15 mouse cellular contexts compared by ENCODE assay signal in the genomic region with DNA sequence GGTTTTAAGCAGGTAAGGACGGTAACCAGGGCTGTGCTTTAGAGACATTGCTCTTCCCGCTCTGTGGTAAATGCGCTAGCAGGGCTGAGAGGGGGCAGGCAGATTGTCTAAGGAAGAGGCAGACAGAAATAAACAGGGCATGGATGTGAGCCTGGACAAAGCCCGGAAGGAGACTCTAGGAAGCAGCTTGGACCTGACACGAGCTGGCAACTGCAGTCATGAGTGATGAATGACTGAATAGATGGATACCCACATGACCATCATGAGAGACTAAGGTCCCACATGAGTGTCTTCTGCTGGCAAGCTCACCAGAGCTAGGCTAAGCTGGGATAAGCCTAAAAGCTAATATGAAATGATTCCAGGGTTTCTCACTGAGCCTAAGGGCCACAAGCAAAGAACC. TPM values are rescaled to one million over a fixed set of nuclear protein-coding genes. Genes with fewer than 3 reads are reported as not detected.
A peak's percentile ranks its signal among the peaks of the same experiment; 100 is the strongest.
DNase-seq lines count a peak whose midpoint lies in the region; ATAC-seq and TF ChIP-seq lines count a peak whose summit lies in the region.
"Had no signal": no experiment of that assay in that cellular context is flagged by ENCODE, and none has a peak within 500 bp of the region (broad histone marks: within the 10 kb centered on the region; RNA-seq: fewer than 3 reads in every experiment).

No protein-coding gene starts in this region.

- peak; percentile 66 for DNase-seq in cerebellum, adult 11-12 months
- DNase-seq in kidney, postnatal 0 days (ENCODE audit: low spot score): peak; percentile 19
- no peak for DNase-seq in kidney, postnatal 14 days
- peak; percentile 28 for DNase-seq in cerebellum, adult 8-10 months
- DNase-seq in lung, postnatal 10 days: peak; percentile 69
- DNase-seq in right cerebral cortex, postnatal 36 days (ENCODE audit: low spot score in 2 of 2): no peak
- DNase-seq: adrenal gland, postnatal 36 days; thymus, postnatal 4 days had no signal

- no peak overlapping the region for H3K4me3 ChIP-seq in kidney, postnatal 0 days (replicated peaks; ENCODE audit: low read depth, low read length)
- H3K4me3 ChIP-seq in forebrain, embryonic 16.5 days (replicated peaks; ENCODE audit: low read length): no peak overlapping the region
- H3K4me3 ChIP-seq: hindbrain, embryonic 15.5 days; limb, embryonic 12.5 days; midbrain, embryonic 10.5 days had no signal

- no peak for TF ChIP-seq CTCF in kidney, postnatal 0 days (IDR thresholded peaks at IDR 0.05; ENCODE audit: low read depth)

- H3K36me3 ChIP-seq in kidney, postnatal 0 days (ENCODE audit: insufficient read depth, low read length): no peaks in the 10 kb centered on the region
- H3K36me3 ChIP-seq in forebrain, embryonic 16.5 days (ENCODE audit: control insufficient read depth, insufficient read depth): no peaks in the 10 kb centered on the region
- H3K36me3 ChIP-seq: hindbrain, embryonic 15.5 days; limb, embryonic 12.5 days; midbrain, embryonic 10.5 days had no signal

- no peak overlapping the region for H3K9ac ChIP-seq in kidney, postnatal 0 days (ENCODE audit: low read depth, low read length)
- H3K9ac ChIP-seq in forebrain, embryonic 16.5 days (replicated peaks; ENCODE audit: low read depth, low read length): no peak overlapping the region
- H3K9ac ChIP-seq: hindbrain, embryonic 15.5 days; limb, embryonic 12.5 days had no signal

- ATAC-seq in cerebellum, adult (ENCODE audit: insufficient number of reproducible peaks, low FRiP score, low TSS enrichment): no peak
- no peak for ATAC-seq in kidney, postnatal 0 days (replicated peaks; ENCODE audit: low FRiP score, low read depth)
- no peak for ATAC-seq in forebrain, embryonic 16.5 days
- ATAC-seq: intestine, postnatal 0 days had no signal

- H3K4me2 ChIP-seq in kidney, postnatal 0 days (ENCODE audit: low read length): no peak overlapping the region
- H3K4me2 ChIP-seq in forebrain, embryonic 16.5 days (ENCODE audit: low read length): no peak overlapping the region
- H3K4me2 ChIP-seq: hindbrain, embryonic 15.5 days; limb, embryonic 12.5 days had no signal

- no peak overlapping the region for H3K27ac ChIP-seq in kidney, postnatal 0 days
- no peak overlapping the region for H3K27ac ChIP-seq in forebrain, embryonic 16.5 days (ENCODE audit: low read length)
- H3K27ac ChIP-seq: hindbrain, embryonic 15.5 days; limb, embryonic 12.5 days; midbrain, embryonic 10.5 days had no signal

- no peaks in the 10 kb centered on the region for H3K27me3 ChIP-seq in kidney, postnatal 0 days (ENCODE audit: insufficient read depth, low read length)
- no peaks in the 10 kb centered on the region for H3K27me3 ChIP-seq in forebrain, embryonic 16.5 days (replicated peaks; ENCODE audit: control insufficient read depth, insufficient read depth, low read length)

- peaks cover 16% of the 10 kb centered on the region; the same call in 1 of the 2 replicates for H3K4me1 ChIP-seq in kidney, postnatal 0 days (replicated peaks; ENCODE audit: insufficient read depth, low read length)
- H3K4me1 ChIP-seq in forebrain, embryonic 16.5 days (replicated peaks; ENCODE audit: control insufficient read depth, insufficient read depth, low read length): peaks cover 11% of the 10 kb centered on the region

- WGBS in kidney, postnatal 0 days: 71% methylated on average over 5 of the region's 5 CpGs
- 74% methylated on average over 5 of the region's 5 CpGs for WGBS in forebrain, embryonic 16.5 days

- H3K9me3 ChIP-seq in kidney, postnatal 0 days (replicated peaks; ENCODE audit: low read length): no peaks in the 10 kb centered on the region
- no peaks in the 10 kb centered on the region for H3K9me3 ChIP-seq in forebrain, embryonic 16.5 days (ENCODE audit: control insufficient read depth, low read length)
- H3K9me3 ChIP-seq: hindbrain, embryonic 15.5 days; limb, embryonic 12.5 days; midbrain, embryonic 10.5 days had no signal

RNA-seq across cellular contexts. Expression of a gene that starts 2.6 kb away (rescaled TPM):
- 0.24 and 0.70 TPM in 2 replicates for polyA plus RNA-seq in kidney, postnatal 0 days (2015; fragmentation: Nextera tagmentation; extraction: Ambion mirVana)
- polyA plus RNA-seq in forebrain, embryonic 16.5 days (2015; fragmentation: Nextera tagmentation; extraction: Ambion mirVana): 0.10 and 0.48 TPM in 2 replicates
- polyA plus RNA-seq: intestine, postnatal 0 days had no signal

RNA-seq across cellular contexts. Expression of a gene that starts 5.2 kb away (rescaled TPM):
- 1.4 and 2.3 TPM in 2 replicates for polyA plus RNA-seq in kidney, postnatal 0 days (2015; fragmentation: Nextera tagmentation; extraction: Ambion mirVana)
- 0.70 and 0.71 TPM in 2 replicates for polyA plus RNA-seq in forebrain, embryonic 16.5 days (2015; fragmentation: Nextera tagmentation; extraction: Ambion mirVana)

RNA-seq across cellular contexts. Expression of a gene that starts 12.5 kb away (rescaled TPM):
- polyA plus RNA-seq in kidney, postnatal 0 days (2015; fragmentation: Nextera tagmentation; extraction: Ambion mirVana): not detected in 2 replicates
- polyA plus RNA-seq in forebrain, embryonic 16.5 days (2015; fragmentation: Nextera tagmentation; extraction: Ambion mirVana): 0.08 TPM in 1 of 2 replicates, not detected in the other
- polyA plus RNA-seq: embryonic facial prominence, embryonic 11.5 days; hindbrain, embryonic 15.5 days; intestine, postnatal 0 days; limb, embryonic 12.5 days; midbrain, embryonic 10.5 days had no signal

RNA-seq across cellular contexts. Expression of a gene that starts 21.2 kb away (rescaled TPM):
- polyA plus RNA-seq in kidney, postnatal 0 days (2015; fragmentation: Nextera tagmentation; extraction: Ambion mirVana): not detected in 2 replicates
- 0.24 TPM in 1 of 2 replicates, not detected in the other for polyA plus RNA-seq in forebrain, embryonic 16.5 days (2015; fragmentation: Nextera tagmentation; extraction: Ambion mirVana)
- polyA plus RNA-seq: embryonic facial prominence, embryonic 11.5 days; hindbrain, embryonic 15.5 days; limb, embryonic 12.5 days; midbrain, embryonic 10.5 days had no signal

RNA-seq across cellular contexts. Expression of a gene that starts 38.6 kb away (rescaled TPM):
- polyA plus RNA-seq in kidney, postnatal 0 days (2015; fragmentation: Nextera tagmentation; extraction: Ambion mirVana): 0.45 and 0.50 TPM in 2 replicates
- 1.3 and 1.7 TPM in 2 replicates for polyA plus RNA-seq in forebrain, embryonic 16.5 days (2015; fragmentation: Nextera tagmentation; extraction: Ambion mirVana)
- polyA plus RNA-seq: intestine, postnatal 0 days had no signal

Comparison
In these comparisons a context has a peak if more than half of its experiments do, and no peak if none do; other contexts are left out.
1. DNase-seq: peak in cerebellum, adult 11-12 months (single experiment), kidney, postnatal 0 days (single experiment), cerebellum, adult 8-10 months (single experiment) and lung, postnatal 10 days (single experiment); none in kidney, postnatal 14 days (single experiment) and right cerebral cortex, postnatal 36 days (0 of 2).